Mouse (Mus musculus): ENCODE measurements around the gene Tle6. TPM values are rescaled to one million over a fixed set of nuclear protein-coding genes. Genes with fewer than 3 reads are reported as not detected.
A peak's percentile ranks its signal among the peaks of the same experiment; 100 is the strongest.

Gene Tle6
- total RNA-seq, 4 experiments from 2014 or later: 5.0 to 7.3 (median 5.9) TPM

DNA sequence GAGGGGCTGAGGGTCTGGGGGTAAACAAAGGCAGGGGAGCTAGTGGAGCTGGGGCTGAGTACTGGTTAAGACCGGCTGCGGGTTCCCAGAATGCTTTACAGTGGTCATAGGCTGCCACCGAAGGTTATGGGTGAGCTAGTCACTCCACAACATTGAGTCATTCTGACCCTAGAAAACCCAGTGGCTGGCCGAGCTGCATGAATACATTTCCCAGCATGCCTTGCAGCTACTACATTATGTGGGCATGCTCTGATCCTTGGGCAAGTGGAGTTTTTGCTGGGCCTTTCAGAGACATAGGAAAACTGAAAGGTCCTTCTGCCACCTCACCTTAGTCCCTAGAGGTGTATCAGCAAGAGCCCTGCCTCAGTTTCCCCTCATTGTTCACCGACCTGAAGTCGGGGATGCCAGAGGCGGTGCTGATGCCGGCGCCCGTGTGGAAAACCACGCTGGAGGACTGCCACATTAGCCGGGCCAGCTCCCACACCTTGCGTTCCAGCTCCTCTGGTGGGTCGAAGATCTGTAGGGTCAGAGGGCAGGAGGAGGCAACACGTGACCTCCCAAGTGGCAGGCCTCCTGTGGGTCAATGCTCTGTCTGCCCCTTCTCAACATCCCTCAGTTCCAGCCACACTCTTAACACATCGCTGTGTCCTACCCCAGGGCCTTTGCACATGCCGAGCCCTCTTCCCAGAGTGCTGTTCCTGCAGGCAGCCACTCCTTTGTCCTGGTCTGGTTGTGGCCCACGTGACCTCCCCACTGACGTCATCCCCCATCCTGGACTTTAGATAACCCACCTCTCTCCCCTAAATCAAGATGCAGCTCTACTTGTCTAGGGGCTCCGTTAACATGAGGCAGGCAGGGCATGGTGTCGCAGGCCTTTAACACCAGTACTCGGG lies 25.5 kb upstream of the Tle6 start:
- no peak for DNase-seq (ENCODE audit: low spot score in 2 of 2)

DNA sequence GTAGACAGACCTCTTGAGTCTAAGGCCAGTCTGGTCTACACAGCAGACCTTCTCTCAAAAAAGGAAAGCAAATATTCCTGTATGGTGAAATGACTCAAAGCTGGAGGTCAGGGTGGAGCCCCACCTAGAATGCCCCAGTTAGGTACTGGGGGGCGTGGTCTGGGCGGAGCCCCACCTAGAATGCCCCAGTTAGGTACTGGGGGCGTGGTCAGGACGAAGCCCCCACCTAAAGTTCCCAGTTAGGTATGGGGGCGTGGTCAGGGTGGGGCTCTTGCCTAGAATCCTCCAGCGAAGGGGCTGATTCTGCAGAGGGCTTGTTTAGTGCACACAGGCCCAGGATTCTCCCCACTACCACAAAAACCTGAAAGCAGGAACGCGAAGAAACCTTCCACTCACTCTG lies 22.6 kb upstream of the Tle6 start:
- no peak for DNase-seq (ENCODE audit: low spot score in 2 of 2)

GRCm38 (mm10) chr10:81620786-81621185 lies 19.9 kb upstream of the Tle6 start:
- DNase-seq (ENCODE audit: low spot score in 2 of 2): no peak

DNA sequence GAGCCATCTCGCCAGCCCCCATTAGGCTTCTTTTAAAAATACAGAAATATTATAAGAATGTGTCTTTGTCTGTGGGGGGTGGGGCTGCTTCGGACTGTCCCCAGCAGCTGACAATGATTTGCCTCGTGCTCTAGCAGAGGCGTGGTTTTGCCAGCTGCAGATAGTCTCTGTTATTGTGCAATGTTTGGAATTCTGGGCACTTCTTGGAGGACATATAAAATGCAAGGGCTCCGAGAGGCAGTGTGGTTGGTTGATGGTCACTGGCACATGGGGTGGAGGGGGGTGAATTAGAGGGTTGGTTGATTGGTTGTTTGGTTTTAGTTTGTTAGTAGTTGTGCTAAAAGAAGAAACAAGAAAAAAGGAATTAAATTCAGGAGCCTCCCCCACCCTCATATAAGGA lies 19.1 kb upstream of the Tle6 start:
- no peak for DNase-seq (ENCODE audit: low spot score in 2 of 2)

DNA sequence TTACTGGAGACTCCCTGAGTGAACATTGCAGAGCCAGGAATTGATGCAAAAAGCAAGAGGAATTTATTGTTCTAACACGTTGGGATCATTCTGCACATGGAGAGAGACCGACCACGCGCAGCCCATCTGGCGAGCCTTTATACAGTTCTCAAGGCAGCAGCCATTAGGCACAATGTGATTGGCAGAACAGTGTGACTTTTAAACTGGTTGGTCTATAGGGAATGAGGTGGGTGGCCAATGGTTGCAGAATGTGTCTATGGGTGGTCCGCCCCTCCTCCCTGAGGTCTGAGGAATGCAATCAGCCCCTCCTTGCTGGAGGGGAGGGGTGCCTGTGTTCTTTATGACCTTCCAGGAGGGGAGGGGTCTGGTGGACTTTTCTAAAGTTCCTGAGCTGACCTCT lies 14.6 kb upstream of the Tle6 start:
- peak in 1 of 2 experiments; percentile 67 for DNase-seq (ENCODE audit: low spot score in 2 of 2)

GRCm38 (mm10) chr10:81612779-81613178 lies 11.9 kb upstream of the Tle6 start:
- DNase-seq (ENCODE audit: low spot score in 2 of 2): no peak

- DNase-seq (ENCODE audit: low spot score in 2 of 2): no peak
These were observed 7.4 kb upstream of the Tle6 start for GRCm38 (mm10) chr10:81608308-81608707.

- peak; percentile 93 to 97 for DNase-seq (ENCODE audit: low spot score in 2 of 2)
These were observed 5.3 kb upstream of the Tle6 start, which contains the start of gene BC025920 for GRCm38 (mm10) chr10:81605974-81606751. BC025920 (plus strand) TSS chr10:81606270.

DNA sequence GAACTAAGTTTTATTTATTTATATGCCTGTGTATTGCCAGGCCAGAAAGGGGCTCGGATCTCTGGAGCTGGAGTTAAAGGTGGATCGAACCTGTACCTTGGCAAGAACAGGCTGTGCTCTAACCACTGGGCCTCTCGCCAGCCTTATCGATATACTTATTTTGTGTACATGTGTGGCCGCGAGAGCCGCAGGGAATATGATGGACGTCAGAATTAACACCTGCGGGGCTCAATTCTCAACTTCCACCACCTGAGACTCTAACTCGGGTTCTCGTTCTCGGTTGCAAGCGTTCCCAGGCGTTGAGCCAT lies 4.7 kb upstream of the Tle6 start:
- no peak for DNase-seq (ENCODE audit: low spot score in 2 of 2)

DNA sequence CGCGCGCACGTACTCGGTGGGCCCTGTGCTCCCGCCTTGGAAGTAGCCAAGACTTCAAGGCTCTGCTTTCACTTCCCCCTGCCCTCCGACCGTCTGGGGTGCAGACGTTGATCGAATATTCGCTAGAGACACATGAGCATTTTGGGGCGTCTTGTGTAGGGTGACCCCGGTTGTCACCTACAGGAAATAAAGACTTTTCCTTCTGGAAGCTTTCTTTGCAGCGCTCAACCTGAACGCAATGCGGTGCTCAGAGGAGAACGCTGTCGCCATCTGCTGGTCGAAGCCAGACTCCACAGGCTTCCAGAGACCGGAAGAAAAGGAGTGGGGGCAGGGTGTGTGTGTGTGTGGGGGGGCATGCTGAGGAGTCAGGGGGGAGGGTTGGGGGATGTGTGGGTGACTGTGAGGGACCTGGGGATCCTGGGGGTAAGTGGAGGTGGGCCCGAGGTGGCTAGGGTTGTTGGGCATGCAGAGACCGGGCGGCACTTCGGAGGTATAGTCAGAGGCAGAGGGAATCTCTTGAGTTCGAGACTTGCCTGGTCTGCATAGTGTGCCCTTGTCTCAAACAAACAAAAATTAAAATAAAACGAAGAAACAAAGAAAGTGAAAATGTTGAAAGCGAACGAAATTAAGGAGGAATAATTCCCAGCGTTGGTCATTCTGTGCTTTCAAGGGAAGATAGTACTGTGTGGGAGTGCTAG lies 4.2 kb upstream of the Tle6 start:
- DNase-seq (ENCODE audit: low spot score in 2 of 2): peak; percentile 77 to 87

- DNase-seq (ENCODE audit: low spot score in 2 of 2): no peak
These were observed 3.4 kb upstream of the Tle6 start for GRCm38 (mm10) chr10:81604019-81604967.

DNA sequence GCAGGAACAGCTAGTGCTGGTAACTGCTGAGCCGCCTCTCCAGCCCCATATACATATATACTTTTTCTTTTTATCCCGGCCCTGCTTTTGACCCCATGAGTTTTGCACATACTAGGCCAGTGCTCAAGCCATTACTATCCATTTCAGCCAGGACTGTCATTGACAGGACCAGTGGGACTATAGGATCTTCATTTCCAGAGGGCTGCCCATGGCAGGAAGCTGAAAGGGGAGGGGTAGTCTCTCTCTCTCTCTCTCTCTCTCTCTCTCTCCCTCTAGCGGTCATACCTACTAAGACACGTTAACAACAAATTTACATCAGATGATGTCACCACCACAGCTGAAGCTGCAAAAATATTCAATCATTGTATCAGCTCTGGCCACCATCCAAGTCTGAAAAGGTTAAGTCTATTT lies 1.9 kb upstream of the Tle6 start:
- no peak for DNase-seq (ENCODE audit: low spot score in 2 of 2)

GRCm38 (mm10) chr10:81601396-81601905 lies 578 bp upstream of the Tle6 start:
- no peak for DNase-seq (ENCODE audit: low spot score in 2 of 2)

GRCm38 (mm10) chr10:81600096-81600495 lies 777 bp downstream of the Tle6 start:
- DNase-seq (ENCODE audit: low spot score in 2 of 2): no peak

DNA sequence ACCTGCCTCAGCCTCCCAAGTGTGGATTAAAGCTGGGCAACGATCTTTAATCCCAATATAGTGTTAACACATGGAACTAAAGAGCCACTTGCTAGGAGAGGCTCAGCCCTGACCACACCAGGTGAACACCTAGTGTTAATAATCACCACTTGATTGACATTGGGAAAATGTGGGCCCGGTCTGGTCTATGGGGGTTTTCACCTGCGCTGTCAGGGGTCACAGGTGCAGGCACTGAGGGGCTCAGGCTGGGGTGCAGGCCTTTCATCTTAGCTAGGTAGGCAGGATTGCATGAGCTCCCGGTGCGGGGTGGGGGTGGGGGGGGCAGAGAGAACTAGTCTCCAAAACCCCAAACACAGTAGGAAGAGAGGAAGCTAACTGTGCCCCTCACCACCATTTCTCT lies 1.2 kb downstream of the Tle6 start:
- DNase-seq (ENCODE audit: low spot score in 2 of 2): no peak

- DNase-seq (ENCODE audit: low spot score in 2 of 2): no peak
These were observed 2.0 kb downstream of the Tle6 start for GRCm38 (mm10) chr10:81598871-81599270.

DNA sequence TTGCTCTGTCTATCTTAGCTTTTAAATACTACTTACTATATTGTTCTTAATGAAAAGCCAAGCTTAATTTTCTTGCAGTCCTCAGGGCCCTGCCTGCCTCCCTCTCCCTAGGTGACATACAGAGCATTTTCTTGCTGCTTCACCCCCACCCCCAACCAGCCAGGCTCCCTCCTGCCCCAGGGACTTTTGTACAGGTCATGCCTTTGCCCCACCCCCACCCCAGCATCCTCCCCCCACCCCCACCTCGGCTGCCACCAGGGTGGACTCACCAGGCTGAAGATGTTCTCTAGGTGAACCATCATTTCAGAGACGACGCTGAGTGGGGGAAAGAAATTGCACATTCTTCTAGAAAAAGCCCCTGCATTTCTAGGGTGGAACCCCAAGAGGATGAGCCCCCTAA lies 2.5 kb downstream of the Tle6 start:
- DNase-seq (ENCODE audit: low spot score in 2 of 2): no peak

GRCm38 (mm10) chr10:81597137-81597950 lies 3.5 kb downstream of the Tle6 start:
- DNase-seq (ENCODE audit: low spot score in 2 of 2): no peak

DNA sequence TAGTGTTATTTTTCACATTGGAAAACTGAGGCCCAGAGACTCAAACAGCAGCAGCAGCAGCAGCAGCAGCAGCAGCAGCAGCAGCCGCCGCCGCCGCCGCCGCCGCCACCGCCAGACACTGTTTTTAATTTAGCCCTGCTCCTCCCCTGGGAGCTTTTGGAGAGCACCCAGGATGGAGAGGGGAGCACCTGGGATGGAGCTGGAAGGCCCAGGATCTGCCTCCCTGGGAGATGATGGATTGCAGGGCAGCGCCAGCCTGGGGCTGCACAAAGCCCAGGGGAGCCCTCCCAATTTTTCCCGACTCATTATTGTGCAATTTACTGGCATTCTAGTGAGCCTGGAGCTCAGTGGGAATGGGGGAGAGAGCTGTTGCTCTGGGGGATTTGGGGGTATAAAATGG lies 4.3 kb downstream of the Tle6 start:
- no peak for DNase-seq (ENCODE audit: low spot score in 2 of 2)

DNA sequence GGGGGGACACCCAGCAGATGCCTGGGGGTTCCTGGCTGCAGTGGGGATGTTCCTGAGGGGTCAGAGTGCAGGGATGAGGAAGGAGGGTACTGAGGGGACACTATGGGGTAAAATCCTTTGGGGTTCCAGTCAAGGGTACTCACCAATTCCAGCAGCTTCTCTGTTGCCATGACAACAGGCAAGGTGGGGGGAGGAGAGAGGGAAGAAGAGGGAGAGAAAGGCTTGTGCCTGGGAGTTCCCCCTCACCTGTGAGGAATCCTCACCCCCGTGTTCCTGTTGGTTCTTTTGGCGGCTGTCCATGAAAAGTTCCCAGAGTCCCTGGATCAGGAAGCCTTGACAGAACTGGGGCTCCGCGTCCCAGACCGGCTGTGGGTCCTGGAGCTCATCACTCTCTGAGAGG lies 5.3 kb downstream of the Tle6 start:
- DNase-seq (ENCODE audit: low spot score in 2 of 2): no peak
